Mouse (Mus musculus): ENCODE measurements at regions not wholly inside any gene's neighbourhood (a gene's known extent, or its start where the extent isn't known, plus 50 kb on each side); places are given as distances from the start of the nearest gene placed in this dataset.
A peak's percentile ranks its signal among the peaks of the same experiment; 100 is the strongest.

DNA sequence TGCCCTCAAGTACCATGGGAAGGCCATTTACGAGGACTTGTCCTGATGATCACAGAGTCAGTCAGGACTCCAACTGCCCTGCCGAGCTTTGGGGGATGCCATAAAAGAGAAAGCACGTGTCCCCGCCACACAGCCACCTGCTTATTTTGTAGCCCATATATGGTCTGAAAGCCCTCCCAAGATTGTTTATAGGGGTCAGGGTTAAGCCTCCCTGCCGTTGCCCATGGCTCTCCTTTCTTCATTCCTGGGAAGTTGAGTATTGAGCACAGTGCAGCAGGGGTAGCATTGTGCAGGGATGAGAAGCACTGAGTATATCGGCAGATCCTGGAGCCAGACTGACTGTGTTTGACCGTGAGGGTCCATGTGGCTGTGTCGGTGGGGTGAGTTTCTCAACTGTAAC is 76.4 kb downstream of the Ackr3 start:
- Histone ChIP-seq H3K4me2 (no peak overlapping the region), H3K36me3 (no peaks in the 10 kb centered on the region), H3K9ac (no peak overlapping the region), H3K27ac (replicated peaks) (no peak overlapping the region), H3K4me1 (replicated peaks) (peaks cover 46% of the 10 kb centered on the region), H3K27me3 (no peaks in the 10 kb centered on the region), H3K4me3 (no peak overlapping the region), H3K9me3 (no peaks in the 10 kb centered on the region)
- 70% methylated on average over 8 of the region's 8 CpGs for WGBS
- no peak for ATAC-seq (ENCODE audit: low FRiP score, low read depth)

- no peaks in the 10 kb centered on the region for H3K36me3 ChIP-seq
- H3K4me1 ChIP-seq (replicated peaks) = peaks cover 55% of the 10 kb centered on the region
- WGBS = 94% methylated on average over 1 of the region's 1 CpGs
Observed at GRCm38 (mm10) chr1:90281255-90281654, 77.5 kb downstream of the Ackr3 start.

GRCm38 (mm10) chr1:90281956-90282355 is 78.2 kb downstream of the Ackr3 start:
- no peak overlapping the region for H3K4me3 ChIP-seq
- no peak overlapping the region for H3K27ac ChIP-seq (replicated peaks)
- WGBS = 91% methylated on average over 6 of the region's 6 CpGs
- H3K9ac ChIP-seq = no peak overlapping the region
- peaks cover 55% of the 10 kb centered on the region for H3K4me1 ChIP-seq (replicated peaks)
- H3K4me2 ChIP-seq = no peak overlapping the region
- H3K9me3 ChIP-seq = no peaks in the 10 kb centered on the region
- no peaks in the 10 kb centered on the region for H3K27me3 ChIP-seq
- ATAC-seq (ENCODE audit: low FRiP score, low read depth) = no peak
- H3K36me3 ChIP-seq = no peaks in the 10 kb centered on the region

More at GRCm38 (mm10) chr1:90281255-90281654, 77.5 kb downstream of the Ackr3 start:
- ATAC-seq (ENCODE audit: low FRiP score, low read depth) = no peak
- Histone ChIP-seq H3K27ac (replicated peaks) (no peak overlapping the region), H3K9me3 (no peaks in the 10 kb centered on the region), H3K4me2 (no peak overlapping the region), H3K27me3 (no peaks in the 10 kb centered on the region), H3K4me3 (no peak overlapping the region), H3K9ac (no peak overlapping the region)

- H3K9me3 ChIP-seq = no peaks in the 10 kb centered on the region
- WGBS = 83% methylated on average over 8 of the region's 8 CpGs
- no peaks in the 10 kb centered on the region for H3K27me3 ChIP-seq
- ATAC-seq (ENCODE audit: low FRiP score, low read depth) = no peak
- H3K4me2 ChIP-seq = no peak overlapping the region
- H3K9ac ChIP-seq = no peak overlapping the region
- H3K4me1 ChIP-seq (replicated peaks) = peaks cover 55% of the 10 kb centered on the region
- H3K4me3 ChIP-seq = no peak overlapping the region
- H3K27ac ChIP-seq (replicated peaks) = no peak overlapping the region
- no peaks in the 10 kb centered on the region for H3K36me3 ChIP-seq
Observed at GRCm38 (mm10) chr1:90282367-90282766, 78.6 kb downstream of the Ackr3 start.

DNA sequence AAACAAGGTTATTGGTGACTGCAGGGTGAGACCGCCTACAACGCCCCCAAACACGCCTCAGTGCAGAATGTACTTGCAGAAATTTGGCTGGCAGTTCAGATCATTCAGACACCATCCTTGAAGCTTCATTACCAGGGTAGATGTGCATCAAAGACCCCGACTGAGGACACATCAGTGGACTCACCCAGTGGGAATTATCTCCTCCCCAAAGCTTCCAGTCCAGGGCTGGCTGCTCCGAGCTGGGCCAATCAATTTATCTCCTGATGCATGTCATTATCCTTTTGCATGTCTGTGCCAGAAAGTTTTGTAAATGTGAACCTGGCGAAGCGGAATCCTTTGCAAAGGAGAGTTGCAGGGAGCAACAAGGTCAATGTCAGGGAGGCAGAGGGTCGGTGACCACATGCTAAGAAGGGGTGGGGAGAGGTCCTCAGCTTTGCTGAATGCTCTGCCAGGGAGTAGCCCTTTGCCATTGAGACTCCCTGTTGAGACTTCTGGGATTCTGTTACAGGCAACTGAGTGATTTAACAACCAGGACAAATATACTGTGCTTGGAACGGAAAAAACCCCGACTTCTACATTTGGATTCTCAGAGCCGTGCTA is 79.5 kb downstream of the Ackr3 start:
- H3K27me3 ChIP-seq = no peaks in the 10 kb centered on the region
- no peak for ATAC-seq (ENCODE audit: low FRiP score, low read depth)
- peak overlapping the region; percentile 16; the same call in 1 of the 2 replicates for H3K27ac ChIP-seq (replicated peaks)
- WGBS = 30% methylated on average over 11 of the region's 11 CpGs
- H3K9ac ChIP-seq = no peak overlapping the region
- no peak overlapping the region for H3K4me3 ChIP-seq
- no peaks in the 10 kb centered on the region for H3K9me3 ChIP-seq
- no peaks in the 10 kb centered on the region for H3K36me3 ChIP-seq
- no peak overlapping the region for H3K4me2 ChIP-seq
- peaks cover 50% of the 10 kb centered on the region for H3K4me1 ChIP-seq (replicated peaks)

DNA sequence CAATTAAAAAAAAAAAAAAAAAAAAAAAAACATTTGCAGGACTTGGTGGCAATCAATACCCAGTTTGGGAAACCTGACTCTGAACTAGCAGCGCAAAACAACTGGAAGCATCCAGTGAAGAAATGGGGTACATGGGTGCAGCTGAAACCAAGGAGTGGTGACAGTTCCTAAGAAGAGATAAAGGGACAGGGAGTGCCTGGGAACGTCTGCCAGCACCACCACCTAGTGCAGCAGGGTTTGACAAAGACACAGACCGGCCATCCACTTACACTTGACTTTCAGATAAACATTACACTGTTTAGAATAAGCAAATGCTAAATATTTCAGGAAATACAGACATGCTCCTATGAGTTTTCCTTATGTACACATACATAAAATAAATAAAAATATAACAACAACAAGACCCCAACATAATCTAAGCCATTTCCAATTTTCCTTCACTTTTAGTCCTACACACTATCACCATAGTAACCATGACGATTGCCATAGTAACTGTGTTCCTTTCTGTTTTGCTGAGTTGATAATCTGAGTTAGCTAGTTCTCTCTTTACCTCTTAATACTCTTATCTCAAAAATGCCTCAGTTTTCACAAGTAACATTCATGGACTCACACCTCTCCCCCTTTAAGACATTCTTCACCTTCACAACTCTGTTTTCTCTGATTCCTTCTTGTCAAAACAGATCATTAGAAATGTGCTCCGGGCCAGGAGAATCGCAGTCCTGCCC is 80.3 kb downstream of the Ackr3 start:
- WGBS = 55% methylated on average over 6 of the region's 6 CpGs
- no peak overlapping the region for H3K4me3 ChIP-seq
- H3K4me2 ChIP-seq = no peak overlapping the region
- no peak overlapping the region for H3K9ac ChIP-seq
- ATAC-seq (ENCODE audit: low FRiP score, low read depth) = no peak
- H3K27ac ChIP-seq (replicated peaks) = peak overlapping the region; percentile 6; the same call in 1 of the 2 replicates
- H3K9me3 ChIP-seq = no peaks in the 10 kb centered on the region
- peaks cover 55% of the 10 kb centered on the region for H3K4me1 ChIP-seq (replicated peaks)
- no peaks in the 10 kb centered on the region for H3K36me3 ChIP-seq
- H3K27me3 ChIP-seq = no peaks in the 10 kb centered on the region

DNA sequence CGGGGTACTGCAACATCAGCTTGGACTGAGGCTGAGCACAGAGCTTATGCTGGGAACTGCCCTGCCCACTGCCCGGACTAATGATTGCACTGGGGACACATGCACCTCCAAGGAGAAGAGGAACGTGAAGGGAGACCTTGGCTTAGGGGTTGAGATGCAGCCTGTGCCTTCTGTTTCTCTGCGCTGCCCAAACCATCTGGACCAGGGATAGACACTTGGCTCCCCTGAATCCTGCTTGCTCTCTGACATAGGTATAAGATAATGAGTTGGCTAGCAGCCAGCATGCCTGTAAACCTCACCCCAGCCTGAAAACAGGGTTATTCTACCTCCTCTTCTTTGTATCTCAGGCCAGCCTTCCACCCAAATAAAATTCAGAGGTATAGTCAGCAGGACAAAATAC is 81.5 kb downstream of the Ackr3 start:
- no peak for ATAC-seq (ENCODE audit: low FRiP score, low read depth)
- peak overlapping the region; percentile 26; the same call in 1 of the 2 replicates for H3K27ac ChIP-seq (replicated peaks)

DNA sequence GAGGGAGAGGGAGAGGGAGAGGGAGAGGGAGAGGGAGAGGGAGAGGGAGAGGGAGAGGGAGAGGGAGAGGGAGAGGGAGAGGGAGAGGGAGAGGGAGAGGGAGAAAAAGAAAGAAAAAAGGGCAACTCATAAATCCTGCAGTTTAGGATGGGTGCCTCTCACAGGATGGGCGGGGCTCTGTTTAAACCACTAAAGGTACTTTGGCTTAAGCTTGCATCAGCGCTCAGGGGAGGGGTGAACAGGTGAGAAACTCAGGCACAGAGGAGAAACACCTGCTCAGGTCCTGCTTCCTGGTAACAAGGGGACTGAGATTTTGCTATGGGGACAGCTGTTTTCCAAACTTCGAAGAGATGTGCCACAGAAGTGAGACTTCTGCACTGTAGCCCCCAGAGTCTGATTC is 83.5 kb downstream of the Ackr3 start:
- peaks cover 57% of the 10 kb centered on the region for H3K4me1 ChIP-seq (replicated peaks)
- 91% methylated on average over 3 of the region's 3 CpGs for WGBS

More for the DNA sequence above, 81.5 kb downstream of the Ackr3 start:
- Histone ChIP-seq H3K36me3 (no peaks in the 10 kb centered on the region), H3K9me3 (no peaks in the 10 kb centered on the region), H3K4me2 (no peak overlapping the region), H3K27me3 (no peaks in the 10 kb centered on the region), H3K4me3 (no peak overlapping the region), H3K9ac (no peak overlapping the region), H3K4me1 (replicated peaks) (peaks cover 56% of the 10 kb centered on the region)
- WGBS = 41% methylated on average over 4 of the region's 4 CpGs

DNA sequence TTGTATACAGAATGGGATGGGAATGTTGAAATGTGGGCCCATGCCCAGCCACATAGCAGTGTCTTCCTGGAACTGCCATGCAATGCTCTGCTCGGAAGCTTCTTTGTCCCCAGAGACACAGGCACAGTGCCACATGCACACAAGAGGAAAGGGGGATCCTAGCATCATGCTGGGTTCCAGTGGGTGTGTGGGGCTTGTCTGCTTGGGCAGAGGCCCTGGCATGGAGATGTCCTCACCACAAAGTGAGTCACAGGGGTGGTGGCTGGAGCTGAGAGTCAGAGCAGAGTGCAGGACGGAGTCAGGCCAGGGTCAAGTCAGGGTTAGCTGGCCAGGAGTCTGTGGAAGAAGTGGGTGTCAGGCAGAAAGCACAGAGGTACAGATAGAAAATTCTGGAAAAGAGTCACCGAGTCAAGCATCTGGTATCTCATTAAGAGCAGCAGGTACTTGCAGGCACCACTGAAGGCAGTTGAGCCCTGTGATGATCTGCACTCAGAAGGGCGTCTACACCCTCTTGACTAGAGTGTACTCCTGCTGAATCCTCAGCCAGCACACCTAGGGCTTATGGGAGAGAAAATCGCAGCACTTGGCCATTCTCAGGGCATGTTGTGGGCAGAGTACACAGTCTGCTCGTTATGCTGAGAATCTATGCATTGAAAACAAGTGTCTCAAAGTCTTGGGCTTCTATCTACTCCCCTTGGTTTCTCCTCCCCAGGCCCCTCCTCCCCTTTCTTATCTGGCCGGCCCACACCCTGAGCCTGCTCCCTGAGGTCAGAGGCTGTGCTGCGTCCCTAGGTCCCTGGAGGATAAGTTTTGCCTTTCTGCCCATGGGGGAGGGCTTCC is 85.3 kb downstream of the Ackr3 start:
- H3K36me3 ChIP-seq = no peaks in the 10 kb centered on the region
- 45% methylated on average over 8 of the region's 8 CpGs for WGBS
- no peak overlapping the region for H3K9ac ChIP-seq
- H3K4me2 ChIP-seq = no peak overlapping the region
- no peak overlapping the region for H3K27ac ChIP-seq (replicated peaks)
- H3K9me3 ChIP-seq = no peaks in the 10 kb centered on the region
- no peaks in the 10 kb centered on the region for H3K27me3 ChIP-seq
- H3K4me3 ChIP-seq = no peak overlapping the region
- ATAC-seq (ENCODE audit: low FRiP score, low read depth) = no peak
- H3K4me1 ChIP-seq (replicated peaks) = peaks cover 41% of the 10 kb centered on the region

More for the DNA sequence above, 83.5 kb downstream of the Ackr3 start:
- Histone ChIP-seq H3K4me2 (no peak overlapping the region), H3K9me3 (no peaks in the 10 kb centered on the region), H3K27ac (replicated peaks) (no peak overlapping the region), H3K4me3 (no peak overlapping the region), H3K9ac (no peak overlapping the region), H3K27me3 (no peaks in the 10 kb centered on the region), H3K36me3 (no peaks in the 10 kb centered on the region)
- no peak for ATAC-seq (ENCODE audit: low FRiP score, low read depth)

DNA sequence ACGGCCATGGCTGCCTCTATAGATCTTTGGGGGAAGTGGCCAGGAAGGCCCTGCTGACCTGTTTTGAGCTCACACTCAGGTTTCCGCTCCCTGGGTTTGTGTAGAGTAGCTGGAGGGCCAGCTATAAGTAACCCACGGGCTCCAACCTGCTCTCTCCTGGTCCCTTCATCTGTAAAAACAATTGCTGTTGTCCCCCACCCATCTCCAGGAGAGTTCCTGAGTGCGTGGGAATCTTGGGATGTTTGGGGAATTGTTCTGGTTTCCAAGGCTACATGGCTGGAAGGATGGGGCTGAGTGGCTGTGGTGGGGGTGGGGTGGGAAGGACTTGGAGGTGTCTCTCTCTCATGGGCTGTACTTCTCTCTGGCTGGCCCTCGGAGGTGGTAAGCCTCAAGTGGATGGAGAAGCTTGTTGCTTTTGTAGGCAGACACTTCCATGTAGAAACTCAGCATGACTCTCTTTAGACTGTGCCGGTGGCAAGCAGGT is 86.0 kb downstream of the Ackr3 start:
- Histone ChIP-seq H3K27ac (replicated peaks) (peak overlapping the region; percentile 66), H3K27me3 (no peaks in the 10 kb centered on the region), H3K4me1 (replicated peaks) (peaks cover 34% of the 10 kb centered on the region), H3K9ac (no peak overlapping the region), H3K9me3 (no peaks in the 10 kb centered on the region), H3K4me2 (no peak overlapping the region), H3K36me3 (no peaks in the 10 kb centered on the region), H3K4me3 (no peak overlapping the region)
- peak; percentile 15; the same call in 1 of the 2 replicates for ATAC-seq (ENCODE audit: low FRiP score, low read depth)
- WGBS = 14% methylated on average over 6 of the region's 6 CpGs

DNA sequence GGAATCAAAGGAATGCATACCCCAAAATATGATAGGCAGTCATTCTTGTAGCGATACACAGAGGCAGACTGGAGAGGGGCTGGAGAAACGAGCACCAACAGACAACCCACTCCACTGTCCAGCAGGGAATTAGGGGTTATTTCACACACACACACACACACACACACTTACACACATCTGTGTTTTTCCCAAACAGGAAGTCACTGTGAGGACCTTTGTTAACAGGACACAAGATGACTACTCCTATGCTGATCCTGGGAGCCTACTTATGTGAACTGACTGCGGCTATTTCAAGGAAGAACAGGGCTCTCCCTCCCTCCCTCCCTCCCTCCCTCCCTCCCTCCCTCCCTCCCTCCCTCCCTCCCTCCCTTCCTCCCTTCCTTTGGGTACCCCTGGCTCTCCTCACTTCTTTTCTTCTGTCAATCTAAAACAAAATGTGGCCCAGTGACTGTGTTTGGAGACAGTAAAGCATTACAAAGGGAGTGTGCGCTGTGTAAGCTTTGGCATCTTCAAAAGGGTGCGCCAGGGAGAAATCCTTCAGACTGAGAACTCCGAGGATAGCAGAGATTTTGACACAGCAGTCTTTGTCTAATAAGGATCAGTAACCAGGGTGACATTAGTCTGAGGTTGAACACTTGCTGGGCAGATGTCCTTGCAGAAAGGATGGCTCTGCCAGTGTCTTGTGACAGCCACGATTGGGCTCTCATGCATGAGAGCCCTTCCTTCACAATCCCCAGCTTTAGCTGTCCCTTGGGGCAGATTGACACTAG is 86.8 kb downstream of the Ackr3 start:
- 34% methylated on average over 7 of the region's 7 CpGs for WGBS
- ATAC-seq (ENCODE audit: low FRiP score, low read depth) = peak; percentile 40; the same call in 1 of the 2 replicates
- no peak overlapping the region for H3K4me2 ChIP-seq
- H3K9ac ChIP-seq = no peak overlapping the region
- H3K27me3 ChIP-seq = no peaks in the 10 kb centered on the region
- H3K4me3 ChIP-seq = no peak overlapping the region
- H3K9me3 ChIP-seq = no peaks in the 10 kb centered on the region
- H3K36me3 ChIP-seq = no peaks in the 10 kb centered on the region
- peak overlapping the region; percentile 66 for H3K27ac ChIP-seq (replicated peaks)
- H3K4me1 ChIP-seq (replicated peaks) = peaks cover 26% of the 10 kb centered on the region
